Mouse (Mus musculus): ENCODE measurements at regions not wholly inside any gene's neighbourhood (a gene's known extent, or its start where the extent isn't known, plus 50 kb on each side); places are given as distances from the start of the nearest gene placed in this dataset.

GRCm38 (mm10) chr3:81750164-81750563 lies 182.2 kb upstream of the Ctso start:
- Histone ChIP-seq H3K4me3 (replicated peaks) (no peak overlapping the region), H3K27me3 (no peaks in the 10 kb centered on the region), H3K4me2 (no peak overlapping the region), H3K9me3 (replicated peaks) (no peaks in the 10 kb centered on the region), H3K9ac (no peak overlapping the region), H3K27ac (no peak overlapping the region), H3K4me1 (replicated peaks) (no peaks in the 10 kb centered on the region), H3K36me3 (no peaks in the 10 kb centered on the region)
- ATAC-seq (ENCODE audit: low read depth) (no peak), DNase-seq (no peak)
- 61% methylated on average over 1 of the region's 1 CpGs for WGBS (ENCODE audit: insufficient replicate concordance)

- H3K4me3 ChIP-seq (replicated peaks): no peak overlapping the region
- no peak overlapping the region for H3K9ac ChIP-seq
- H3K36me3 ChIP-seq: no peaks in the 10 kb centered on the region
- 40% methylated on average over 4 of the region's 4 CpGs for WGBS (ENCODE audit: insufficient replicate concordance)
- H3K27me3 ChIP-seq: no peaks in the 10 kb centered on the region
- DNase-seq: no peak
- no peaks in the 10 kb centered on the region for H3K4me1 ChIP-seq (replicated peaks)
- no peaks in the 10 kb centered on the region for H3K9me3 ChIP-seq (replicated peaks)
- ATAC-seq (ENCODE audit: low read depth): no peak
- no peak overlapping the region for H3K27ac ChIP-seq
- no peak overlapping the region for H3K4me2 ChIP-seq
These were observed 179.4 kb upstream of the Ctso start for GRCm38 (mm10) chr3:81752955-81753354.

GRCm38 (mm10) chr3:81760383-81760782 lies 172.0 kb upstream of the Ctso start:
- Histone ChIP-seq H3K36me3 (no peaks in the 10 kb centered on the region), H3K4me2 (no peak overlapping the region), H3K9ac (no peak overlapping the region), H3K4me3 (replicated peaks) (no peak overlapping the region), H3K27me3 (no peaks in the 10 kb centered on the region), H3K4me1 (replicated peaks) (no peaks in the 10 kb centered on the region), H3K27ac (no peak overlapping the region), H3K9me3 (replicated peaks) (no peaks in the 10 kb centered on the region)
- ATAC-seq (ENCODE audit: low read depth) (no peak), DNase-seq (no peak)
- WGBS (ENCODE audit: insufficient replicate concordance): 59% methylated on average over 3 of the region's 3 CpGs

DNA sequence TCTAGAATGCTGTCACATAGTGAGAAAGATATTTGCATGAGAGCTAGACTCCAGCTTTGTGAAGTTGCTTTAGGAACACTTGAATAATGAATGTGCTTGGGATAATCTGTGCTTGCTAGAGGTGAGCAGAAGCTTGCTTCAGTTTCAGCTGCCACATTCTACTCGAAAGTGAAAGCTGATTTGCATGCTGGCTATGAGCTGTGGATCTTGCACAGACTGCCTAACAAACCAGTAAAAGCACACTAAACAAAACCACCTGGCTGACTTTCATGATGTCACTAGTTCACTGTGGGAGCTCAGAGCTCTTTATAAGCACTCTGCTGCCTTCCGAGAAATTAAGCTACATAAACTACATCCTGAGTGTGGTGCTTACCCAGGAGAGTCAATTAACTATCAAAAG lies 171.5 kb upstream of the Ctso start:
- H3K4me2 ChIP-seq: no peak overlapping the region
- 42% methylated on average over 2 of the region's 2 CpGs for WGBS (ENCODE audit: insufficient replicate concordance)
- no peaks in the 10 kb centered on the region for H3K9me3 ChIP-seq (replicated peaks)
- H3K9ac ChIP-seq: no peak overlapping the region
- ATAC-seq (ENCODE audit: low read depth) (no peak), DNase-seq (no peak)
- H3K4me1 ChIP-seq (replicated peaks): no peaks in the 10 kb centered on the region
- H3K4me3 ChIP-seq (replicated peaks): no peak overlapping the region
- H3K27ac ChIP-seq: no peak overlapping the region
- H3K27me3 ChIP-seq: no peaks in the 10 kb centered on the region
- H3K36me3 ChIP-seq: no peaks in the 10 kb centered on the region

- Histone ChIP-seq H3K4me3 (replicated peaks) (no peak overlapping the region), H3K4me2 (no peak overlapping the region), H3K9ac (no peak overlapping the region), H3K4me1 (replicated peaks) (no peaks in the 10 kb centered on the region), H3K27ac (no peak overlapping the region), H3K27me3 (no peaks in the 10 kb centered on the region), H3K36me3 (no peaks in the 10 kb centered on the region), H3K9me3 (replicated peaks) (no peaks in the 10 kb centered on the region)
- ATAC-seq (ENCODE audit: low read depth) (no peak), DNase-seq (no peak)
- WGBS (ENCODE audit: insufficient replicate concordance): 43% methylated on average over 3 of the region's 3 CpGs
These were observed 160.6 kb upstream of the Ctso start for GRCm38 (mm10) chr3:81771812-81772211.

DNA sequence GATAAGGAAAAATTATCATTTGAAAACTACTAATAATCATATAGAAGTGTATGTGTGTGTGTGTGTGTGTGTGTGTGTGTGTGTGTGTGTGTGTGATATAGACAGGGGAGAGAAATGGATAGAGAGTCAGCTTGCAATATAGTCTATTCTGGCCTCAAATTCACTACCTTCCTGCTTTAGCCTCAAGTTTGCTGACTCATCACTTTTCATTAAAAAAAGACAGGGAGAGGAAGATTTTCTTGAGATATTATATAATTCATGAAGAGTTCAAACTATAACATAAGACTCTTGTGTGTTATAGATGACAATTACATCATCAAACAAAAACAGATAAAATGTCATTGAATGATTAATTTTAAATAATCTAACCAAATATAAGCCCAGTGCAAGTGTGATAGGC lies 159.4 kb upstream of the Ctso start:
- Histone ChIP-seq H3K36me3 (no peaks in the 10 kb centered on the region), H3K27ac (no peak overlapping the region), H3K4me1 (replicated peaks) (no peaks in the 10 kb centered on the region), H3K9ac (no peak overlapping the region), H3K27me3 (no peaks in the 10 kb centered on the region), H3K4me2 (no peak overlapping the region), H3K9me3 (replicated peaks) (no peaks in the 10 kb centered on the region), H3K4me3 (replicated peaks) (no peak overlapping the region)
- ATAC-seq (ENCODE audit: low read depth) (no peak), DNase-seq (no peak)

DNA sequence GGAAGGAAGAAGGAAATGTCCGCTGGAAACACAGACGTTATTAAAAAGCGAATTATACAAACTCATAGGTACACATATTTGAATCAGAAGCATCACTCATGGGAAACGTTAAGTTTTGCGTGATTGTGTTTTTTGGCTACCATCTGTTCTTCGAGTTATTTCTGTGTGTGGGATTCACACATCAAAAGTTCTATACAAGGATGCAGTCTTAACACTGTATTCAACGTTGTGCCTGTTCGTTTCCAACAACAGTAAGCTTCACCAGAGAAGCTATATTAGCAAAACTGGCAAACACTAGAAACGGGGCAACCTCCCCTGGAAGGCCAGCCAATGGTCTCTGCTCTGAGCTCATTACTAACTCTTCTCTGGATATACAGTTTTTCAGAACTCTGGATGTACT lies 150.3 kb upstream of the Ctso start:
- Histone ChIP-seq H3K4me3 (replicated peaks) (no peak overlapping the region), H3K4me1 (replicated peaks) (no peaks in the 10 kb centered on the region), H3K9me3 (replicated peaks) (no peaks in the 10 kb centered on the region), H3K27me3 (no peaks in the 10 kb centered on the region), H3K9ac (no peak overlapping the region), H3K36me3 (no peaks in the 10 kb centered on the region), H3K27ac (no peak overlapping the region), H3K4me2 (no peak overlapping the region)
- 70% methylated on average over 9 of the region's 9 CpGs for WGBS (ENCODE audit: insufficient replicate concordance)
- DNase-seq (no peak), ATAC-seq (ENCODE audit: low read depth) (no peak)

- WGBS (ENCODE audit: insufficient replicate concordance): 5% methylated on average over 15 of the region's 15 CpGs
- Histone ChIP-seq H3K36me3 (no peaks in the 10 kb centered on the region), H3K27me3 (no peaks in the 10 kb centered on the region), H3K4me3 (replicated peaks) (no peak overlapping the region), H3K9ac (no peak overlapping the region), H3K27ac (no peak overlapping the region), H3K4me2 (0 out of 2 replicates have a peak overlapping the region, but pooled peaks have one; percentile 21), H3K9me3 (replicated peaks) (no peaks in the 10 kb centered on the region), H3K4me1 (replicated peaks) (no peaks in the 10 kb centered on the region)
- DNase-seq (no peak), ATAC-seq (ENCODE audit: low read depth) (no peak)
These were observed 149.4 kb upstream of the Ctso start for GRCm38 (mm10) chr3:81782921-81783541.

- DNase-seq: no peak
- Histone ChIP-seq H3K36me3 (no peaks in the 10 kb centered on the region), H3K27me3 (no peaks in the 10 kb centered on the region), H3K27ac (no peak overlapping the region), H3K4me2 (no peak overlapping the region), H3K4me1 (replicated peaks) (no peaks in the 10 kb centered on the region), H3K9ac (no peak overlapping the region), H3K9me3 (replicated peaks) (no peaks in the 10 kb centered on the region), H3K4me3 (replicated peaks) (no peak overlapping the region)
- WGBS (ENCODE audit: insufficient replicate concordance): 55% methylated on average over 2 of the region's 2 CpGs
- no peak for ATAC-seq (ENCODE audit: low read depth)
These were observed 143.5 kb upstream of the Ctso start for GRCm38 (mm10) chr3:81788915-81789314.

- H3K9ac ChIP-seq: no peak overlapping the region
- no peaks in the 10 kb centered on the region for H3K36me3 ChIP-seq
- no peak overlapping the region for H3K4me3 ChIP-seq (replicated peaks)
- WGBS (ENCODE audit: insufficient replicate concordance): 69% methylated on average over 6 of the region's 6 CpGs
- H3K4me2 ChIP-seq: no peak overlapping the region
- H3K4me1 ChIP-seq (replicated peaks): no peaks in the 10 kb centered on the region
- no peaks in the 10 kb centered on the region for H3K27me3 ChIP-seq
- no peaks in the 10 kb centered on the region for H3K9me3 ChIP-seq (replicated peaks)
- no peak overlapping the region for H3K27ac ChIP-seq
- DNase-seq: no peak
- ATAC-seq (ENCODE audit: low read depth): no peak
These were observed 142.7 kb upstream of the Ctso start for GRCm38 (mm10) chr3:81789664-81790063.

GRCm38 (mm10) chr3:81802096-81802495 lies 130.3 kb upstream of the Ctso start:
- Histone ChIP-seq H3K36me3 (no peaks in the 10 kb centered on the region), H3K4me3 (replicated peaks) (no peak overlapping the region), H3K27ac (no peak overlapping the region), H3K4me1 (replicated peaks) (no peaks in the 10 kb centered on the region), H3K27me3 (no peaks in the 10 kb centered on the region), H3K9me3 (replicated peaks) (no peaks in the 10 kb centered on the region), H3K4me2 (no peak overlapping the region), H3K9ac (no peak overlapping the region)
- ATAC-seq (ENCODE audit: low read depth): no peak
- DNase-seq: no peak
- 71% methylated on average over 2 of the region's 2 CpGs for WGBS (ENCODE audit: insufficient replicate concordance)

GRCm38 (mm10) chr3:81805745-81806144 lies 126.7 kb upstream of the Ctso start:
- Histone ChIP-seq H3K4me2 (no peak overlapping the region), H3K9ac (no peak overlapping the region), H3K4me1 (replicated peaks) (no peaks in the 10 kb centered on the region), H3K27me3 (no peaks in the 10 kb centered on the region), H3K4me3 (replicated peaks) (no peak overlapping the region), H3K36me3 (no peaks in the 10 kb centered on the region), H3K9me3 (replicated peaks) (no peaks in the 10 kb centered on the region), H3K27ac (no peak overlapping the region)
- 44% methylated on average over 4 of the region's 4 CpGs for WGBS (ENCODE audit: insufficient replicate concordance)
- no peak for DNase-seq
- no peak for ATAC-seq (ENCODE audit: low read depth)
